Mouse (Mus musculus): ENCODE results near the gene Ccdc7b. TPM values are rescaled to one million over a fixed set of nuclear protein-coding genes. Genes with fewer than 3 reads are reported as not detected.
"Not testable (repeated sequence)": the region's sequence is repeated elsewhere in the genome, so short reads cannot be mapped to it uniquely, and the experiment has no call there.

Ccdc7b gene
- not detected for total RNA-seq (2022)

GRCm38 (mm10) chr8:129066834-129067233 lies at the start of gene Ccdc7b:
Gene Ccdc7b, plus strand, starts transcription at chr8:129067134.
- DNase-seq = not testable (repeated sequence)

- DNase-seq = not testable (repeated sequence)
These were observed 1.5 kb upstream of the Ccdc7b start, which contains the start of gene Ccdc7a for GRCm38 (mm10) chr8:129065417-129065816. Gene Ccdc7a, minus strand, starts transcription at chr8:129065517.

GRCm38 (mm10) chr8:129115761-129116160 lies 48.8 kb downstream of the Ccdc7b start:
- DNase-seq = not testable (repeated sequence)

- no peak for DNase-seq
These were observed 64.6 kb downstream of the Ccdc7b start, which contains the start of gene Gm10999 for GRCm38 (mm10) chr8:129131561-129131960. Gene Gm10999, minus strand, starts transcription at chr8:129131661.

- no peak for DNase-seq
These were observed 66.5 kb downstream of the Ccdc7b start for GRCm38 (mm10) chr8:129133475-129133874.

Other genes with a start within 250 kb of the Ccdc7b start
- not detected for gene Ccdc7a, start 1.6 kb upstream of the Ccdc7b start, total RNA-seq (2022)
- not detected for gene Gm10999, start 64.5 kb downstream of the Ccdc7b start, total RNA-seq (2022)
- gene 2610044O15Rik8, start 167.3 kb downstream of the Ccdc7b start, total RNA-seq (2022) = 10 to 100 TPM; 12.7 to 18.7 (median 15.9) TPM

Measured in adrenal gland, adult 8-10 months (tissue).